Mouse (Mus musculus) thymus, adult 2 months (tissue): ENCODE results near the gene Akr1cl.

Experiments used
- CTCF ChIP-seq: fragments of 200-500 bp; IDR thresholded peaks from 2 replicates; pipeline ENCODE4 v1.5.1; 2012; ENCODE audit warnings: mild to moderate bottlenecking, control low read depth, low read length, moderate library complexity, borderline replicate concordance; ENCODE audit not compliant: control insufficient read depth, poor library complexity, insufficient read depth; ENCODE audit errors: extremely low read depth
- POLR2A ChIP-seq: fragments of 200-500 bp; IDR thresholded peaks from 2 replicates; pipeline ENCODE4 v1.6.1; 2012; ENCODE audit warnings: mild to moderate bottlenecking, low read length, control low read depth, moderate library complexity; ENCODE audit not compliant: control insufficient read depth, poor library complexity, insufficient read depth; ENCODE audit errors: extremely low read depth

DNA sequence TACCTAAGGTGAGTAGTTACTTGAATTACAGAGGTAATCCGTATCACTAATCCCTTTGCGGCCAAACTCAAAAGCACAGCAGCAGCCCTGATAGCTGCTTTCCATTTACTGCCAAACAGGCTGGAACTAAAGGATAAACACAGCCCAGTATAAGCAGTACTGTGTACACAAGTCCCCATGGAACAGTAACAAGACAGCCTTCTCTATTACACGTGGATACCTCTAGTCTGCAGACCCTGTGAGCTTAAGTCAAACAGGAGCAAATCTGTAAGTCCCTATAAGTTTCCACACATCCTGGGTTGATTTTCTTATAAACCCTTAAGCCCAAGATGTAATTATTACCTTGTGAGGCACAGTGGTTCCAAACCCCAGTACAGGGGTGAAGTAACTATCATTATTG lies 3.0 kb upstream of the Akr1cl start:
- TF ChIP-seq CTCF (no peak), POLR2A (no peak)
